Mouse (Mus musculus): ENCODE results near the gene 4833439L19Rik.

DNA sequence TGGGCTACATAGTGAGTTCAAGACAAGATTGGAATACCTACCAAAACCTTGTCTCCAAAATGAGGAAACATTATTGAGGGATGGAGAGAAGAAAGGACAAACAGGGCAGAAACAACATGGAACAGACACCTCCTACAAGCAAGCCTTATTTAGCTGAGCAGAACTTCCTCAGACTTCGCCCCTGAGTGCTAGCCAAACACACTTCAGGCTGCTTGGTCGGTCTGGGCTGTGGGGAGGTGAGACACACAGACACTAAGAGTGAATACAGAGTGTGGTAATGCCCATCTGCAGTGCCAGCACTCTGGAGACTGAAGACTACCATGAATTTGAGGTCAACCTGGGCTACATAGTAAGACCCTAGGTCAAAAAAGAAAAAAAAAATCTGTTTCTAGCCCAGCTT is 5.6 kb downstream of the 4833439L19Rik start:
- TF ChIP-seq CTCF (IDR thresholded peaks at IDR 0.05; ENCODE audit: borderline replicate concordance, insufficient read depth, low read length) (no peak), POLR2A (IDR thresholded peaks at IDR 0.05; ENCODE audit: low read depth, low read length) (no peak)
